Mouse (Mus musculus) limb, embryonic 12.5 days (tissue): ENCODE data around the gene Srpk2. TPM values are rescaled to one million over a fixed set of nuclear protein-coding genes. Genes with fewer than 3 reads are reported as not detected.
A peak's percentile ranks its signal among the peaks of the same experiment; 100 is the strongest.
"Not testable (repeated sequence)": the region's sequence is repeated elsewhere in the genome, so short reads cannot be mapped to it uniquely, and the experiment has no call there.

ENCODE experiments used
- ATAC-seq: fragments of 200-750 bp; cut with Nextera tagmentation; 2 replicates; pipeline ENCODE4 v1.8.0; 2017; ENCODE audit warnings: low read depth, moderate TSS enrichment; ENCODE audit not compliant: insufficient number of reproducible peaks, insufficient read depth, low FRiP score, low TSS enrichment
- H3K27ac ChIP-seq: fragments of 300-500 bp; sonication (generic); 2 replicates; pipeline ENCODE4 v1.5.1; 2016; ENCODE audit warnings: mild to moderate bottlenecking, moderate library complexity
- H3K27me3 ChIP-seq: fragments of 300-500 bp; sonication (generic); 2 replicates; pipeline ENCODE4 v1.6.1; 2016; ENCODE audit warnings: mild to moderate bottlenecking, moderate library complexity
- H3K36me3 ChIP-seq: fragments of 300-500 bp; sonication (generic); 2 replicates; pipeline ENCODE4 v1.6.1; 2016; ENCODE audit warnings: mild to moderate bottlenecking, moderate library complexity
- H3K4me1 ChIP-seq: fragments of 300-500 bp; sonication (generic); replicated peaks from 2 replicates; pipeline ENCODE4 v1.6.1; 2016
- H3K4me2 ChIP-seq: fragments of 300-500 bp; sonication (generic); 2 replicates; pipeline ENCODE4 v1.6.1; 2016; ENCODE audit warnings: mild to moderate bottlenecking, moderate library complexity
- H3K4me3 ChIP-seq: fragments of 300-500 bp; sonication (generic); replicated peaks from 2 replicates; pipeline ENCODE4 v1.5.1; 2016; ENCODE audit warnings: mild to moderate bottlenecking
- H3K9ac ChIP-seq: fragments of 300-500 bp; sonication (generic); replicated peaks from 2 replicates; pipeline ENCODE4 v1.6.1; 2016; ENCODE audit warnings: mild to moderate bottlenecking, moderate library complexity
- H3K9me3 ChIP-seq: fragments of 300-500 bp; sonication (generic); 2 replicates; pipeline ENCODE4 v1.6.1; 2016; ENCODE audit warnings: mild to moderate bottlenecking, moderate library complexity
- WGBS: fragments of 180-500 bp; shearing (Covaris S2); methylation state at CpG from one replicate; pipeline ENCODE4 v1.1.7; 2016; 5-methylcytosine and 5-hydroxymethylcytosine counted together
- polyA plus RNA-seq: library from polyadenylated mRNA; unstranded; fragments of >200 nt; fragmentation: Nextera tagmentation; extraction: Ambion mirVana; gene quantifications from 2 replicates; pipeline ENCODE4 v1.2.1, GENCODE M21; 2016

Srpk2 gene
- polyA plus RNA-seq, 1 experiment from 2014 or later, result 63.0 TPM

DNA sequence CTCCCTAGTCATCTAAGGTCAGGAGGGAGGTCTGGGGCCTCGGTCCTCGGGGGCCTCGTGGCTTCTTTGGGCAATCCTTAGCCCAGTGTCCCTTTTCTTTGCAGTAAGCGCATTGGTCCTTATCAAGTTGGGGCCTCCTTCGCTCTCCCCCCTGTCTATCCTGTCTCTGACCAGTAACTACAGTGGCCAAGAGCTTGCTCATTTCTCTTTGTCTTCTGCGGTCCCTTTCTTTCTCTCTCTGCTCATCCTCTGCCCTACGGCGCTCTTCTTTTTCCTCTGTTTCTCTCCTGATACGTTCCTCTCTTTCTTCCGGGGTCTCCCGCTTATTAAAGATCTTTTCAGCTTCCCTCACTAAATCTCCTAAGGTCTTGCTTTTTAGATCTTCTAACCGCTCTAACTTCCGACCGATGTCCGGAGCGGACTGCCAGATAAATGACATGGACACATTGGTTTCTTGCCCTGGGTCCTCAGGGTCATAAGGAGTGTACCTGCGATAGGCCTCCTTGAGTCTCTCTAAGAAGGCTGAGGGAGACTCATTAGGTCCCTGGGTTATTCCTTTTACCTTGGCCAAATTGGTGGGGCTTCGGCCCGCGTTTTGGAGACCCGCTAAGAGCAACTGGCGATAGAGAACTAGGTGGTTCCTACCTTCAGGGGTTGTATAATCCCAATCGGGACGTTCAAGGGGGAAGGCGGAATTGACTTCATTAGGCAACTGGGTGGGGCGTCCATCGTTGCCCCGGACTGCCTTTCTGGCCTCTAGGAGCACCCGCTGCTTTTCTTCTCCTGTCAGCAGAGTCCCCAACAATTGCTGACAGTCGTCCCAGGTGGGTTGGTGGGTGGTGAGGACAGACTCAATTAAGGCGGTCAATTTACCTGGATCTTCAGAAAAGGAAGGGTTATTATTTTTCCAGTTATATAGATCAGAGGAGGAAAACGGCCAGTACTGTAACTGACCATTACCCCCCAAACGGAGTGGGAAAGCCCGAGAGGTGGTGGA lies 22.5 kb upstream of the Srpk2 start:
- not testable (repeated sequence) for H3K4me3 ChIP-seq, H3K27me3 ChIP-seq, H3K9ac ChIP-seq, H3K4me2 ChIP-seq, H3K4me1 ChIP-seq, H3K27ac ChIP-seq, ATAC-seq
- Histone ChIP-seq H3K36me3 (peaks cover 81% of the 10 kb centered on the region), H3K9me3 (peaks cover 67% of the 10 kb centered on the region)
- WGBS, result 97% methylated on average over 31 of the region's 34 CpGs

DNA sequence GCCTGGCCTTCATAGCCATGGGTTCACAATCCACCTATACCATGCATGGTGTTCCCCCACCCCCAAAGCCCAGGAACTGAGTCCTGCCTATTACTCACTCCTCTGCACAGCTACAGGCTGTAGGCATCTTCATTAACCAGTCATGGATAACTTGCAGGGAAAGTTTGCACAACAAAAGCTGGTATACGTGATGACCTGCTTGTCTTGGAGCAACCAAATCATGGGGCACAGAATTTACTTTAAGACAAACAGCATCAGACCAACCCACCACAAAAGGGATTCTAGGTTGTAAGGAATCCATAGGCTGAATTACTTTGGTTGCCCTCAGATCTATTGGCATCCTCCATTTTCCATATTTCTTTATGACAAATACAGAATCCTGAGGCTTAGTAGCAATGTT lies 13.0 kb upstream of the Srpk2 start:
- peaks cover 54% of the 10 kb centered on the region for H3K9me3 ChIP-seq
- no peaks in the 10 kb centered on the region for H3K27me3 ChIP-seq
- no peak overlapping the region for H3K4me2 ChIP-seq
- no peak for ATAC-seq
- no peaks in the 10 kb centered on the region for H3K4me1 ChIP-seq
- H3K27ac ChIP-seq, result no peak overlapping the region
- no peak overlapping the region for H3K9ac ChIP-seq
- H3K4me3 ChIP-seq, result no peak overlapping the region
- peaks cover 46% of the 10 kb centered on the region for H3K36me3 ChIP-seq
- WGBS, result 97% methylated on average over 1 of the region's 1 CpGs

DNA sequence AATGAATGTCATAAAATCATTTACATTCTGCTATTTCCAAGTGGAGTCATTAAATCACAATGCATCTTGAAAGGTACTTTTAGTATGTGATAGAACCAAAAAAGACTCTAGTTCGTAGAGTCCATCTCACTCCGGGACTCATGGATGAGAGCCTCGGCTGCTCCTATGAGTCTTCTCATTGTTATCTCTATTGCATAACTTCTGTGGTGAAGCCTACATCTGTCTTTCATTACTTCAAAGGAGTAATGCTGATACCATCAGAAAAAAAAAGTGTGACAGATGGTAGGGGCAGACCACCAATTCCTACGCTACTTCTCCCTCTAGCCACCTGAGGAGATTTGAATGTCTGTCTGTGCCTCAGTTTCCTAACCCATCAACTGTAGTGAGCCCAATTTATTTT lies 986 bp downstream of the Srpk2 start:
- Histone ChIP-seq H3K9me3 (no peaks in the 10 kb centered on the region), H3K9ac (no peak overlapping the region), H3K27me3 (no peaks in the 10 kb centered on the region), H3K36me3 (no peaks in the 10 kb centered on the region), H3K4me1 (no peaks in the 10 kb centered on the region), H3K27ac (no peak overlapping the region), H3K4me3 (no peak overlapping the region), H3K4me2 (no peak overlapping the region)
- WGBS, result 83% methylated on average over 4 of the region's 4 CpGs
- ATAC-seq, result no peak

DNA sequence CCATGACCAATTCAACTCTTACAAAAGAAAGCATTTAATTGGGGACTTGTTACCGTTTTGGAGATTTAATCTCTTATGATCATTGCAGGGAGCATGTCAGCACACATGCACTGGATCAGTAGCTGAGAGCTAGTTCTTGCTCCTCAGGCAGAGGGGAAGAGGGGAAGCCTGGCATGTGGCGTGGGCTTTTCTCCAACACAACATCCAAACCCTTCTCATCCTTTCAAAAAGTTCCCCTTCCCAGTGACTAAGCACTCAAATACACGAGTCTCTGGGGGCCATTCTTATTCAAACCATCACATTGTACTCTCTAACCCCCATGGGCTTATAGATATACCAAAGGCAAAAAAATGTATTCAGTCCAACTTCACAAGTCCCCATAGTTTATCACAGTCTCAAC lies 5.4 kb downstream of the Srpk2 start:
- H3K9me3 ChIP-seq, result no peaks in the 10 kb centered on the region
- no peaks in the 10 kb centered on the region for H3K27me3 ChIP-seq
- no peak overlapping the region for H3K9ac ChIP-seq
- WGBS, result 73% methylated on average over 3 of the region's 3 CpGs
- H3K4me1 ChIP-seq, result 0 out of 2 replicates have a peak, but pooled peaks cover 4% of the 10 kb centered on the region
- no peaks in the 10 kb centered on the region for H3K36me3 ChIP-seq
- H3K4me2 ChIP-seq, result no peak overlapping the region
- no peak for ATAC-seq
- H3K4me3 ChIP-seq, result no peak overlapping the region
- H3K27ac ChIP-seq, result no peak overlapping the region

DNA sequence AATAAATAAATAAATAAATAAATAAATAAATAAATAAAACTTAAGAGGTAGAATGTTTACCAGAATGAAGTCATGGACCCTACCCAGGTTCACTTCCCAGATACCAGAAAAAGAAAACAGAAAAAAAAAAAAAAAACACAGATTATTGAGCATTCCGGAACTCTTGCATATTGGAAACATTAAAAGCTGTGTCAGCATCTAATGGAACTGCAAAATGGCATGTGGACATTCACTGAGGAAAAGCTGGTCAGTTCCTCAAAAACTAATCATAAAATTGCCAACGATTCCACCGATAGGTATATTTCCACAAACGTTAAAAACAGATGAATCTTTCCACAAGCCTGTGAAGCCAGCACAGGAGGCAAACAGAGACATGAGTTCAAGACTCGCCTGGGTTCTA lies 6.5 kb downstream of the Srpk2 start:
- Histone ChIP-seq H3K36me3 (no peaks in the 10 kb centered on the region), H3K27me3 (no peaks in the 10 kb centered on the region), H3K4me1 (0 out of 2 replicates have a peak, but pooled peaks cover 4% of the 10 kb centered on the region), H3K4me2 (no peak overlapping the region), H3K4me3 (no peak overlapping the region), H3K9ac (no peak overlapping the region), H3K27ac (no peak overlapping the region), H3K9me3 (no peaks in the 10 kb centered on the region)
- ATAC-seq, result no peak
- 91% methylated on average over 5 of the region's 5 CpGs for whole genome bisulfite sequencing

DNA sequence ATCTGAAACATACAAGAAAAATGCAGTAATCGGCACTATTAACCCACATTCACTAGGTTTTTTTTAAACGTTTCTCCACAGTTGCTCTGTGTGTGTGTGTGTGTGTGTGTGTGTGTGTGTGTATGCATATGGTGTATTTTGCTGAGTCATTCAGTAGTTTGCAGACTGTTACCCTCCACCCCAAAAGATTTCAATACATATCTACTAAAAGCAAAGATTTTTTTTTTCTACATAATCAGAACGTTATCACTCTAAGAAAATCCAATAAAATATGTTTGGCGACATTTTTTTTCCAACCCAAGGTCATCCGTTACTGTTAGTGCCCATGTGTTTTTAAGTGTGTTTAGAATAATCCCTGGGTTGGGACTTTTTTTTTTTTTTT lies 7.4 kb downstream of the Srpk2 start:
- Histone ChIP-seq H3K4me1 (peaks cover 7% of the 10 kb centered on the region), H3K36me3 (no peaks in the 10 kb centered on the region), H3K9me3 (no peaks in the 10 kb centered on the region), H3K4me2 (no peak overlapping the region), H3K27me3 (no peaks in the 10 kb centered on the region), H3K9ac (no peak overlapping the region), H3K27ac (no peak overlapping the region), H3K4me3 (no peak overlapping the region)
- ATAC-seq, result no peak
- WGBS, result 80% methylated on average over 5 of the region's 5 CpGs

DNA sequence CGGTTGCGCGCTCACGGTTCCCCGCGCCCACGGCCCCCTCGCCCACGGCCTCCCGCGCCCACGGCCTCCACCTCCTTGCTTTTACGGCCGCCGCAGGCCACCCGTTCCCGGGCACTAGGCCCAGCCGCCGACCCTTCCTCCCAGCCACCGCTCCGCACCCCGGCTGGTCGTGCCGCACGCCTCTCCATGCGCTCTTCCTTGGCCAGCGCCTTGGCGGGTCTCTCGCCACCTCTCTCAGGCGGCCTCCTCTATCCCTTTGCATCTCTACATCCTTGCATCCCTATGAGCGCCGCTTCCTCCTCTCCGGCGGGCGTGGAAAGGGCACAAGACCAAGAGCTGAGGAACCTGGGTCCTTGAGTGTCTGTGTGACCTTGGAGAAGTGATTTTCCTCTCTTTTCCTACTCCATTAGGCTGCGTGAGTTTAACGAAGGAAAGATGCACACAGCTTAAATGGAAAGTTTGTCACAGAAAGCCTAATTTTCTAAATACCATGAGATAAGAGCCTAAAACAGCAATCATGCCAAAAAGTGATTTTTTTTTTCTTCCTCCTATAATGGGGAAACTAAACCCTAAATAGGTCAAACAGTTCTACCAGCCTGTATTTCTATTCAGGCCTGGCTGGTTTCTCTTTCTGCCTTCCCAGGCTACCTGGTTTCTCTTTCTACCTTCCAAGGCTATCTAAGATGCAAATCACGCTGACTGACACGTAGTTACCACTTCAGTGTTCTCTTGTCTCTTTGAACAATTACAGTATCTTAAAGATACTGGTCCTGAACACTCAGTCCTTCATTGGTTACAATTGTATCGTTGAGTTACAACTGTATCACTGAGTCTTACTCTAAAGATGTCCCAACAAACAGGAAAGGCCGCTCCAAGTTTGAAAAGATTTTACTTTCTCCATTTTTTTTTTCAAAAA lies 8.0 kb downstream of the Srpk2 start:
- Histone ChIP-seq H3K27me3 (no peaks in the 10 kb centered on the region), H3K9ac (peak overlapping the region; percentile 84), H3K27ac (peak overlapping the region; percentile 84), H3K36me3 (no peaks in the 10 kb centered on the region), H3K4me1 (peaks cover 11% of the 10 kb centered on the region), H3K9me3 (no peaks in the 10 kb centered on the region), H3K4me3 (peak overlapping the region; percentile 92), H3K4me2 (peak overlapping the region; percentile 78)
- 8% methylated on average over 40 of the region's 41 CpGs for WGBS
- ATAC-seq, result no peak

DNA sequence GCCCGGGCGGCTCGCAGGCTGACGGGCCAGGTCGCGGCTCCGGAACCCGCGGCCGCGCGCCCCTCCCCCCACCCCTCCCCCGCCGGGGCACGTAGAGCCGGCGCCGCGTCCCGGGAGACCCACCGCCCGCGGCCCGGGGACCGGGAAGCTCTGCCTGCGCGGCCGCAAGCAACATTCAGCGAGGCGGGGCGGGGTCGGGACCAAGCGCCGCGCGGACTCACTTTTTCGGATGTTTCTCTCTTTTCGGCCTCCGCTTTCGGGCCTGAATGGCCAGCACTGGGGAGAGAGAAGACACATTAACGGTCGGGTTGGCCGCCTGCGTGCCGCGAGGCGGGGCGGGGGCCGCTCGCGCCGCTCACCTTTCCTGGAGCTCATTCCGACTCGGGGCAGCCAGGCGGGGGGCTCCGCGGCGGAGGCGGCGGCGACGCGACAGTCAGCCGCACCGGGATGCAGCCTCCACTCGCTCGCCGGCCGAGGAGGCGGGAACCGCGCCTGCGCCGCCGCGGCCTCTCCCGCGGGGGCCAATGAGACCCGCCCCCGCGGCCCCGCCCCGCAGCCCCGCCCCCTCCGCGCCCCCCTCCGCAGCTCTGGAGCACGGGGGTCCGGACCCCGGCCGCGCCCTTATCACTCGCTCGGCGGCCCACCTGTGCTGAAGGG lies 8.8 kb downstream of the Srpk2 start:
- WGBS, result under 1% methylated on average over 73 of the region's 95 CpGs
- Histone ChIP-seq H3K27me3 (no peaks in the 10 kb centered on the region), H3K9ac (peak overlapping the region; percentile 84), H3K4me1 (peaks cover 11% of the 10 kb centered on the region), H3K27ac (peak overlapping the region; percentile 84), H3K4me2 (peak overlapping the region; percentile 78), H3K36me3 (no peaks in the 10 kb centered on the region), H3K9me3 (no peaks in the 10 kb centered on the region), H3K4me3 (peak overlapping the region; percentile 92)
- ATAC-seq, result peak; percentile 74

DNA sequence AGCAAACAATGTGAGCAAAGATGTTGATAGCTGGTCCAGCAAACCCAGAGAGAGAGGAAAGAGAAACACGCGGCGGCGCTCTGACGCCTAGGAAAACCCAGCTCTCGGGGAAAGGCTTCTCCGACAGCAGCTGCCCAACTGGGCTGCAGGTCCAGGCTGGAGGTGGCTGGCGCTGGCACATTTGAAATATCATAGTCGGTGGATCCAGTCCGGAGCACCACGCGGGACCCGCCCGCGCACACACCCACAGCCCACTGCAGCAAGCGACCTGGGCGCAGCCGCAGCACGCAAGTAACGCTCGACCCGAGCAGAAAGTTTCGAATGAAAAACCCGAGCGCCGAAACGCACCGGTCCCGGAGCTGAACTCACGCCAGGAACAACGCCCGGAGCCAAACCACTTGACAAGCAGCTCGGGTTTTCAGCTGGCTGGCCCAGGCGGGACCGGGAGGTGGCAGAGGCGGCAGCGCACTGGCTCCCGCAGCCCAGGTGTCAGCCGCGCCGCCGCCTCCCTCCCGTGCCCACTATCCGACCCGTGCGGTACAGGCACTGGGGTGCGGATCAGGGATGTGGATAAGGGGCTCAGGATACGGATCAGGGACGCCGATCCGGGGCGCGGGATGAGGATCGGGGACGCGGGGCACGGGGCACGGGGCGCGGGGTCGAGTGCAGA lies 9.5 kb downstream of the Srpk2 start:
- peak overlapping the region; percentile 78 for H3K4me2 ChIP-seq
- ATAC-seq, result peak; percentile 56; the same call in 1 of the 2 replicates
- H3K4me3 ChIP-seq, result peak overlapping the region; percentile 92
- peaks cover 11% of the 10 kb centered on the region for H3K4me1 ChIP-seq
- H3K9ac ChIP-seq, result peak overlapping the region; percentile 84
- peak overlapping the region; percentile 84 for H3K27ac ChIP-seq
- no peaks in the 10 kb centered on the region for H3K27me3 ChIP-seq
- no peaks in the 10 kb centered on the region for H3K36me3 ChIP-seq
- H3K9me3 ChIP-seq, result no peaks in the 10 kb centered on the region
- 1% methylated on average over 61 of the region's 61 CpGs for WGBS

DNA sequence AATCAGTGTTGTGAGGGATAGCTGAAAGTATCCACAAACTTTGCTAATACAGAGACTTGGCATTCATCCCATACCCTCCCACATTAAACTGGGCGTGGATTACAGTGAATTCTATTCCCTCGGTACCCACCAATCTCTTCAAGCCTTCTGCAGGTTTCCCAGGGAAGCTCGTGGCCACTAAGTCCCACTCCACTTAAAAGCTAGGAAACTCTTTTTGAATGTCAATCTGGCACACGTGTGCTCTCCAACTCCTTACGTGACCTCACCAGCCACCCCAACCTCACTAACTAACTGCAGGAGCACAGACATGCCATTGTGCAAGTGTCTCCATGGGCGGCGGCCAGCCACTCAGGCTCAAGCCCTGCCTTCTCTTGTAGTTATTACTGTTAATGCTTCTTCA lies 12.3 kb downstream of the Srpk2 start:
- peaks cover 6% of the 10 kb centered on the region; the same call in 1 of the 2 replicates for H3K36me3 ChIP-seq
- 61% methylated on average over 7 of the region's 7 CpGs for WGBS
- no peaks in the 10 kb centered on the region for H3K27me3 ChIP-seq
- ATAC-seq, result no peak
- H3K9ac ChIP-seq, result no peak overlapping the region
- H3K4me3 ChIP-seq, result no peak overlapping the region
- no peak overlapping the region for H3K4me2 ChIP-seq
- no peak overlapping the region for H3K27ac ChIP-seq
- H3K4me1 ChIP-seq, result peaks cover 11% of the 10 kb centered on the region
- no peaks in the 10 kb centered on the region for H3K9me3 ChIP-seq
